Mouse (Mus musculus): ENCODE results near the gene Slc3a2. TPM values are rescaled to one million over a fixed set of nuclear protein-coding genes. Genes with fewer than 3 reads are reported as not detected.
A peak's percentile ranks its signal among the peaks of the same experiment; 100 is the strongest.
"Not testable (repeated sequence)": the region's sequence is repeated elsewhere in the genome, so short reads cannot be mapped to it uniquely, and the experiment has no call there.

Gene Slc3a2
- polyA plus RNA-seq, 1 experiment from 2014 or later, result 125 TPM

DNA sequence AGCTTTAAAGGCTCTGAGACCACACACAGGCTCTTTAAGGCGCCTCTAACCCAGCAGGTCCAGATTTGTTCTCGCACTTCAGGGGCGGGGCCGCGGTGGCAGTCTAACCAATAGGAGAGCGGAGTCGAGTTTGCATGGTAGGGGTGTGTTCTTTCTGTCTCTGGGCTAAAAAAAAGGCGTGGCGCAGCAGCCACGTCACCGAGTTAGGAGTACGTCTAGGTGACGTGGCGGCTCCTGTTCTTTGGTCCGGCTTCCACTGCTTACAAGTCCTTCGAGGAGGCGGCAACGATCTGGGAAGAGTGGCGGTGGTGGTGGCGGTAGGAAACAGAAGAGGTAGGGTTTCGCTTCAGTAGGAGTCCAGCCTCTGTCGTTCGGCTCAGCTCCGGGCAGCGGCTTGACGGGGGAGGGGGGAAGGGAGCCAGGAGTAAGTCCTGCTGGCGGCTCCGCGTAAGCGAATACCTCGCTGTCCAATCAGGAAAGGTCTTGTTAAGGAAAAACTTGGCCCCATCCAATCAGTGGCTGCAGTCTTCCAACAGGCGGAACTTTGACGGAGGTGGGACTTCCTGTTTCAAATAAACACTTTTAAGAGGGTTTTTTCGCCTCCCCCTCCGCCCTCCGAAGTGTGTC lies 18.2 kb upstream of the Slc3a2 start, which contains the start of gene Stx5a:
Stx5a (plus strand) TSS at position 171 of the 627 bp plus-strand sequence.
- Histone ChIP-seq H3K9me3 (no peaks in the 10 kb centered on the region), H3K4me1 (peaks cover 25% of the 10 kb centered on the region), H3K4me3 (peak within 1 kb of the TSS; percentile 93), H3K27me3 (replicated peaks; ENCODE audit: low read depth, poor library complexity, severe bottlenecking) (no peaks in the 10 kb centered on the region), H3K36me3 (replicated peaks) (peaks cover 77% of the 10 kb centered on the region), H3K27ac (replicated peaks) (peak within 1 kb of the TSS; percentile 89)
- DNase-seq (ENCODE audit: low spot score), result peak; percentile 96
- under 1% methylated on average over 36 of the region's 36 CpGs for WGBS

DNA sequence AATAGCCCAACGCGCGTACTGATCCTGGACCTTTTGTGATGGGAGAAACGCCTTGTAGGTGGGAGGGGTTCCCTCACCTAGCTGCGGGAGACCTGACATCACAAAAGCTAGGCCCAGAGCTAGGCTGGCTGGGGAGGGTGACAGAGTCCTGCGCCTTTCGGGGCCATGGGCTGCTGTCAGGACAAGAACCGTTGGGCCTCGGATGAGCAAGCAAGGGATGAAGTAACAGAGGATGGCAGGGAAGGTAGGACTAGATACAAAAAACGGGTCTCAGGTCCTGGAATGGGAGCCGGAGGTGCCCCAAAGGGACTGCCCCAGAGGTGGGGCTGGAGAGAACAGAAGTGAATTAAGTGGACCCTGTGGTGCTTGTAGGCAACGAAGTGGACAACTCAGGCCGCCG lies 17.4 kb upstream of the Slc3a2 start, which contains the start of gene 1700092M07Rik:
1700092M07Rik (plus strand) TSS at position 116 of the 400 bp plus-strand sequence.
- H3K4me1 ChIP-seq, result peaks cover 26% of the 10 kb centered on the region
- DNase-seq (ENCODE audit: low spot score), result no peak
- 70% methylated on average over 14 of the region's 14 CpGs for WGBS

DNA sequence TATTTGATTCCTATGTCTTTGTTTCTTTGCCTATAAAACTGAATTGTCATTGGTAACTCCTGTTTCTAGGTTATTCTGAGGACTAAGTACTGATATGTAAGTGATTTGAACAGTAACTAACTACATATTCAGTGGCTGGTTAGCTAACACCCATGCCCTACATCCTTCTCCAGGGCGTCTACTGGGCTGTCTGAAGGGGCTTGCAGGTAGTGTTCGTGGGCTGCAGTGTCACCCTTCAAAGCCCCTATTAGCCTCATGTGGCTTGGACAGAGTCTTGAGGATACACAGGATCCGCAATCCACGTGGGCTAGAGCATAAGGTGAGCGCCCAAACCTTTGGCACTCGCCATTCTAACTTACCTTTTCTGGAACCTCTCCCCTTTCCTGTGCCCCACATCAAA lies 16.5 kb upstream of the Slc3a2 start:
- Histone ChIP-seq H3K9me3 (no peaks in the 10 kb centered on the region), H3K4me3 (0 out of 2 replicates have a peak overlapping the region, but pooled peaks have one; percentile 5), H3K27me3 (replicated peaks; ENCODE audit: low read depth, poor library complexity, severe bottlenecking) (no peaks in the 10 kb centered on the region), H3K4me1 (peaks cover 32% of the 10 kb centered on the region), H3K36me3 (replicated peaks) (peaks cover 60% of the 10 kb centered on the region), H3K27ac (replicated peaks) (no peak overlapping the region)
- DNase-seq (ENCODE audit: low spot score), result no peak
- WGBS, result 91% methylated on average over 6 of the region's 6 CpGs

More for the DNA sequence above, 17.4 kb upstream of the Slc3a2 start, which contains the start of gene 1700092M07Rik:
- peak within 1 kb of the TSS; percentile 93 for H3K4me3 ChIP-seq
- peak within 1 kb of the TSS; percentile 89 for H3K27ac ChIP-seq (replicated peaks)
- H3K36me3 ChIP-seq (replicated peaks), result peaks cover 69% of the 10 kb centered on the region
- no peaks in the 10 kb centered on the region for H3K9me3 ChIP-seq
- no peaks in the 10 kb centered on the region for H3K27me3 ChIP-seq (replicated peaks; ENCODE audit: low read depth, poor library complexity, severe bottlenecking)

- no peaks in the 10 kb centered on the region for H3K9me3 ChIP-seq
- WGBS, result 93% methylated on average over 7 of the region's 7 CpGs
- peaks cover 52% of the 10 kb centered on the region for H3K36me3 ChIP-seq (replicated peaks)
- no peak overlapping the region for H3K27ac ChIP-seq (replicated peaks)
- no peaks in the 10 kb centered on the region for H3K27me3 ChIP-seq (replicated peaks; ENCODE audit: low read depth, poor library complexity, severe bottlenecking)
- H3K4me1 ChIP-seq, result peaks cover 32% of the 10 kb centered on the region
- no peak overlapping the region for H3K4me3 ChIP-seq
- DNase-seq (ENCODE audit: low spot score), result no peak
Observed at GRCm38 (mm10) chr19:8738911-8739310, 15.7 kb upstream of the Slc3a2 start.

GRCm38 (mm10) chr19:8736160-8736467 lies 12.9 kb upstream of the Slc3a2 start:
- H3K27ac ChIP-seq (replicated peaks), result peak overlapping the region; percentile 88
- 2% methylated on average over 11 of the region's 11 CpGs for WGBS
- peaks cover 39% of the 10 kb centered on the region for H3K36me3 ChIP-seq (replicated peaks)
- no peak for DNase-seq (ENCODE audit: low spot score)
- H3K4me1 ChIP-seq, result peaks cover 20% of the 10 kb centered on the region
- no peaks in the 10 kb centered on the region for H3K9me3 ChIP-seq
- no peaks in the 10 kb centered on the region for H3K27me3 ChIP-seq (replicated peaks; ENCODE audit: low read depth, poor library complexity, severe bottlenecking)
- peak overlapping the region; percentile 96 for H3K4me3 ChIP-seq

GRCm38 (mm10) chr19:8735389-8736159 lies 12.4 kb upstream of the Slc3a2 start, which contains the start of gene Wdr74:
Gene Wdr74, plus strand, starts transcription at chr19:8735827.
- 1% methylated on average over 32 of the region's 32 CpGs for WGBS
- peaks cover 35% of the 10 kb centered on the region for H3K36me3 ChIP-seq (replicated peaks)
- peak; percentile 92 for DNase-seq (ENCODE audit: low spot score)
- H3K4me1 ChIP-seq, result peaks cover 15% of the 10 kb centered on the region
- peak within 1 kb of the TSS; percentile 96 for H3K4me3 ChIP-seq
- no peaks in the 10 kb centered on the region for H3K9me3 ChIP-seq
- H3K27me3 ChIP-seq (replicated peaks; ENCODE audit: low read depth, poor library complexity, severe bottlenecking), result no peaks in the 10 kb centered on the region
- H3K27ac ChIP-seq (replicated peaks), result peak within 1 kb of the TSS; percentile 88

DNA sequence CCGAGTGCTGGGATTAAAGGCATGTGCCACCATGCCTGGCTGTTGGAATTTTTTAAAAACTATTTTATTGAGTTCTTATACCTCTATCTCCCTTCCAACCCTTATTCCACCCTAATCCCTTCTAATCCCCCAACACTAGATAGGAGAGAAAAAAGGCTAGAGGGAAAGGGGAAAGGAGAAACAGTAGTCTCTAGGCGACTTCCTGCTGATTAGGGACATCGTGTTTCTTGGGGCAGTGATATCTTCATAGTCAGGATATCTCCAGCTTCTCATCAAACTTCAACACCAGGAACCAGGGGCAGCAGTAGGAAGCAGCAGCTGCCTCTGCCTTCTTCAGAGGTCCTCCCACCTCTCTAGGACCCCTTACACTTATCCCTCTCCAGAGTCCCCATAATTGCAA lies 11.2 kb upstream of the Slc3a2 start:
- WGBS, result 73% methylated on average over 3 of the region's 3 CpGs
- Histone ChIP-seq H3K4me1 (peaks cover 11% of the 10 kb centered on the region; the same call in 1 of the 2 replicates), H3K27me3 (replicated peaks; ENCODE audit: low read depth, poor library complexity, severe bottlenecking) (no peaks in the 10 kb centered on the region), H3K4me3 (no peak overlapping the region), H3K27ac (replicated peaks) (no peak overlapping the region), H3K36me3 (replicated peaks) (peaks cover 23% of the 10 kb centered on the region), H3K9me3 (no peaks in the 10 kb centered on the region)
- no peak for DNase-seq (ENCODE audit: low spot score)

DNA sequence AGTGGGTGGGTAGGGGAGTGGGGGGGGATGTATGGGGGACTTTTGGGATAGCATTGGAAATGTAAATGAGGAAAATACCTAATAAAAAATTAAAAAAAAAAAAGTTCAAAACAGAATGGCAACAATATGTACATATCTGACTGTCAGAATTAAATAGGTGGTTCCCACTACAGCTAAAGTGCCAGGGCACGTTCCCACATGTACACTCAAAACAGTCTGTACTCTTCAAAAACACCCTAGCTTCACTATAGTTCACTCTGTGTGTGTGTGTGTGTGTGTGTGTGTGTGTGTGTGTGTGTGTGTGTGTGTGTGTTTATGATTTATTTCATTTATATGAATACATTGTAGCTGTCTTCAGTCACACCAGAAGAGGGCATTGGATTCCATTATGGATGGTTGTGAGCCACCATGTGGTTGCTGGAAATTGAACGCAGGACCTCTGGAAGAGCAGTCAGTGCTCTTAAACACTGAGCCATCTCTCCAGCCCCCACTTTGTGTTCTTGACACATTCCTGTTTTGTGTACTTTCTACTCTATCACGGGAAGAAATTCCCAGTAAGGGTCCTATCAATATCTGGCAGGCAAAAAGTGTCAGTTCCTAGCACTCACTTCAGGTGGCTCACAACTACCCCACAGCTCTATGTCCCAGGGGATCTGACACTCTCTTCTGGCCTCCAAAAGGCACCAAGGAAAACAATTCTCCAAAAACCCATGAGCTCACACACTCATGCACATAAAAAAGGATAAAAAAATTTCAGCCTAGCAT lies 5.3 kb upstream of the Slc3a2 start:
- not testable (repeated sequence) for H3K9me3 ChIP-seq; H3K27ac ChIP-seq (replicated peaks); DNase-seq (ENCODE audit: low spot score); H3K27me3 ChIP-seq (replicated peaks; ENCODE audit: low read depth, poor library complexity, severe bottlenecking); H3K4me3 ChIP-seq
- peaks cover 15% of the 10 kb centered on the region; the same call in 1 of the 2 replicates for H3K4me1 ChIP-seq
- peaks cover 32% of the 10 kb centered on the region for H3K36me3 ChIP-seq (replicated peaks)
- WGBS, result 54% methylated on average over 3 of the region's 3 CpGs

- 20% methylated on average over 5 of the region's 5 CpGs for WGBS
- peaks cover 15% of the 10 kb centered on the region; the same call in 1 of the 2 replicates for H3K4me1 ChIP-seq
- DNase-seq (ENCODE audit: low spot score), result no peak
Observed at GRCm38 (mm10) chr19:8727495-8728114, 4.4 kb upstream of the Slc3a2 start.

DNA sequence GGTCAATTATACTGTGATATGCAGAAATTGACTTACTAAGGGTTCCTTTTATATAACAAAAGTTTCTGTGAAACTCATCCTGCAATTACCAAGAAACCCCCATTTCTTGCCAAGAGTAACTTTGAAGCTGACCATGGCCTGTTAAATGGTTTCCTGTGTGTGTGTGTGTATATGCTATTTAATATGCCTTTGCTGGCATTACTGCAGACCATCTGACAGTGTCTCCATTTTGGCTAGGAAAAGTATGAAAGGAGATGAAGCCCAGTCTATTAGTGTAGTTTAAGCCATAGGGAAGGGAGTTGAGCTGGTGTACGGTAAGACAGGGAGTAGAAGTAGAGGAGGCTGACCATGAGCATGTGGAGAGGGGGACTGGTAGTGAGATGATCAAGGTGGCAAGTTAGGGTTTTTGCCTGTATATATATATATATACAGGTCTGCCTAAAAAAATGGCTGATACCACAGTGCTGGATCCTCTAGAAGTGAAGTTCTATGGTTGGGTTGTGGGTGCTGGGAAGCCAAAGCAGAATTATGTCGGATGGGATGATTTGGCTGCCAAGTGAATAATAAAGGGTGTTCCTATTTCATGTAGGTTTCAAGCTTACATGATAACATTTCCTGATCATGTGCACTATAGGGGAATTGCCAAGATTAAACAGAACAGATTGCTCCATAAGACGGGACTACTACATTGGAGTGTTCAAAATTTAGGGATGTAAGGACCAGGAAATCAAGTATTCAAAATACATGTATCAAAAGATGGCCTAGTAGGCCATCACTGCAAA lies 3.6 kb upstream of the Slc3a2 start:
- 18% methylated on average over 3 of the region's 3 CpGs for WGBS
- Histone ChIP-seq H3K27me3 (replicated peaks; ENCODE audit: low read depth, poor library complexity, severe bottlenecking) (no peaks in the 10 kb centered on the region), H3K27ac (replicated peaks) (no peak overlapping the region), H3K4me1 (peaks cover 22% of the 10 kb centered on the region), H3K9me3 (no peaks in the 10 kb centered on the region), H3K36me3 (replicated peaks) (peaks cover 32% of the 10 kb centered on the region), H3K4me3 (peak overlapping the region; percentile 83)
- DNase-seq (ENCODE audit: low spot score), result no peak

More at GRCm38 (mm10) chr19:8727495-8728114, 4.4 kb upstream of the Slc3a2 start:
- H3K36me3 ChIP-seq (replicated peaks), result peaks cover 32% of the 10 kb centered on the region
- H3K4me3 ChIP-seq, result no peak overlapping the region
- no peak overlapping the region for H3K27ac ChIP-seq (replicated peaks)
- H3K27me3 ChIP-seq (replicated peaks; ENCODE audit: low read depth, poor library complexity, severe bottlenecking), result no peaks in the 10 kb centered on the region
- no peaks in the 10 kb centered on the region for H3K9me3 ChIP-seq

- WGBS, result 59% methylated on average over 4 of the region's 4 CpGs
- H3K27ac ChIP-seq (replicated peaks), result no peak overlapping the region
Observed at GRCm38 (mm10) chr19:8725081-8725613, 2.0 kb upstream of the Slc3a2 start.

More at GRCm38 (mm10) chr19:8725081-8725613, 2.0 kb upstream of the Slc3a2 start:
- peaks cover 32% of the 10 kb centered on the region for H3K36me3 ChIP-seq (replicated peaks)
- no peak for DNase-seq (ENCODE audit: low spot score)
- no peaks in the 10 kb centered on the region for H3K27me3 ChIP-seq (replicated peaks; ENCODE audit: low read depth, poor library complexity, severe bottlenecking)
- peak overlapping the region; percentile 83 for H3K4me3 ChIP-seq
- peaks cover 25% of the 10 kb centered on the region for H3K4me1 ChIP-seq
- no peaks in the 10 kb centered on the region for H3K9me3 ChIP-seq

Data from embryonic facial prominence, embryonic 10.5 days (tissue).